Mouse (Mus musculus) spleen, adult 2 months (tissue): Measurements from ENCODE around the gene Srrt.

ENCODE experiments used
- CTCF ChIP-seq: fragments of 200-500 bp; IDR thresholded peaks from 2 replicates; pipeline ENCODE4 v1.5.1; 2011; ENCODE audit warnings: mild to moderate bottlenecking, inconsistent platforms; ENCODE audit not compliant: insufficient read depth, insufficient read length, insufficient replicate concordance; ENCODE audit errors: extremely low read depth
- POLR2A ChIP-seq: fragments of 200-500 bp; IDR thresholded peaks from 2 replicates; pipeline ENCODE4 v1.6.1; 2011; ENCODE audit warnings: low read depth, low read length, inconsistent platforms

- TF ChIP-seq CTCF = no peak
- TF ChIP-seq POLR2A = no peak
Observed at GRCm38 (mm10) chr5:137305822-137306221, 1.7 kb downstream of the Srrt start.
